Mouse (Mus musculus): ENCODE results near the gene Gng4. TPM values are rescaled to one million over a fixed set of nuclear protein-coding genes. Genes with fewer than 3 reads are reported as not detected.

Gene Gng4
- polyA plus RNA-seq, 1 experiment from 2014 or later = 0.02 TPM

- no peak for ATAC-seq (ENCODE audit: insufficient read depth)
- Histone ChIP-seq H3K4me1 (replicated peaks) (no peaks in the 10 kb centered on the region), H3K9me3 (replicated peaks) (no peaks in the 10 kb centered on the region), H3K27me3 (no peaks in the 10 kb centered on the region), H3K27ac (replicated peaks) (no peak overlapping the region), H3K4me2 (no peak overlapping the region), H3K9ac (no peak overlapping the region), H3K4me3 (replicated peaks) (no peak overlapping the region), H3K36me3 (replicated peaks) (no peaks in the 10 kb centered on the region)
- 52% methylated on average over 7 of the region's 7 CpGs for WGBS (ENCODE audit: insufficient replicate concordance)
Observed at GRCm38 (mm10) chr13:13820234-13821123, 36.6 kb downstream of the Gng4 start.

- H3K27ac ChIP-seq (replicated peaks) = no peak overlapping the region
- WGBS (ENCODE audit: insufficient replicate concordance) = 62% methylated on average over 7 of the region's 7 CpGs
- no peaks in the 10 kb centered on the region for H3K9me3 ChIP-seq (replicated peaks)
- no peaks in the 10 kb centered on the region for H3K27me3 ChIP-seq
- H3K4me3 ChIP-seq (replicated peaks) = no peak overlapping the region
- H3K36me3 ChIP-seq (replicated peaks) = no peaks in the 10 kb centered on the region
- H3K4me1 ChIP-seq (replicated peaks) = no peaks in the 10 kb centered on the region
- H3K4me2 ChIP-seq = no peak overlapping the region
- no peak overlapping the region for H3K9ac ChIP-seq
- no peak for ATAC-seq (ENCODE audit: insufficient read depth)
Observed at GRCm38 (mm10) chr13:13824946-13825345, 41.1 kb downstream of the Gng4 start.

GRCm38 (mm10) chr13:13826533-13826932 lies 42.7 kb downstream of the Gng4 start:
- no peaks in the 10 kb centered on the region for H3K9me3 ChIP-seq (replicated peaks)
- H3K27me3 ChIP-seq = no peaks in the 10 kb centered on the region
- no peak overlapping the region for H3K9ac ChIP-seq
- no peak overlapping the region for H3K4me3 ChIP-seq (replicated peaks)
- no peaks in the 10 kb centered on the region for H3K36me3 ChIP-seq (replicated peaks)
- H3K4me2 ChIP-seq = no peak overlapping the region
- WGBS (ENCODE audit: insufficient replicate concordance) = 66% methylated on average over 6 of the region's 6 CpGs
- no peak for ATAC-seq (ENCODE audit: insufficient read depth)
- no peak overlapping the region for H3K27ac ChIP-seq (replicated peaks)
- no peaks in the 10 kb centered on the region for H3K4me1 ChIP-seq (replicated peaks)

- no peak overlapping the region for H3K9ac ChIP-seq
- H3K9me3 ChIP-seq (replicated peaks) = no peaks in the 10 kb centered on the region
- H3K4me3 ChIP-seq (replicated peaks) = no peak overlapping the region
- H3K27ac ChIP-seq (replicated peaks) = no peak overlapping the region
- H3K27me3 ChIP-seq = no peaks in the 10 kb centered on the region
- H3K36me3 ChIP-seq (replicated peaks) = no peaks in the 10 kb centered on the region
- ATAC-seq (ENCODE audit: insufficient read depth) = no peak
- H3K4me1 ChIP-seq (replicated peaks) = no peaks in the 10 kb centered on the region
- WGBS (ENCODE audit: insufficient replicate concordance) = 10% methylated on average over 1 of the region's 1 CpGs
- H3K4me2 ChIP-seq = no peak overlapping the region
Observed at GRCm38 (mm10) chr13:13828125-13828524, 44.3 kb downstream of the Gng4 start.

GRCm38 (mm10) chr13:13830469-13831074 lies 46.7 kb downstream of the Gng4 start:
- H3K27me3 ChIP-seq = no peaks in the 10 kb centered on the region
- H3K9ac ChIP-seq = no peak overlapping the region
- no peak for ATAC-seq (ENCODE audit: insufficient read depth)
- no peaks in the 10 kb centered on the region for H3K9me3 ChIP-seq (replicated peaks)
- no peaks in the 10 kb centered on the region for H3K4me1 ChIP-seq (replicated peaks)
- H3K27ac ChIP-seq (replicated peaks) = no peak overlapping the region
- H3K4me2 ChIP-seq = no peak overlapping the region
- H3K36me3 ChIP-seq (replicated peaks) = no peaks in the 10 kb centered on the region
- no peak overlapping the region for H3K4me3 ChIP-seq (replicated peaks)
- WGBS (ENCODE audit: insufficient replicate concordance) = 27% methylated on average over 4 of the region's 4 CpGs

GRCm38 (mm10) chr13:13835180-13835579 lies 51.3 kb downstream of the Gng4 start:
- Histone ChIP-seq H3K9ac (no peak overlapping the region), H3K27me3 (no peaks in the 10 kb centered on the region), H3K27ac (replicated peaks) (no peak overlapping the region), H3K4me2 (no peak overlapping the region), H3K4me3 (replicated peaks) (no peak overlapping the region), H3K4me1 (replicated peaks) (no peaks in the 10 kb centered on the region), H3K9me3 (replicated peaks) (no peaks in the 10 kb centered on the region), H3K36me3 (replicated peaks) (no peaks in the 10 kb centered on the region)
- no peak for ATAC-seq (ENCODE audit: insufficient read depth)
- WGBS (ENCODE audit: insufficient replicate concordance) = 34% methylated on average over 2 of the region's 2 CpGs

GRCm38 (mm10) chr13:13845021-13845420 lies 61.2 kb downstream of the Gng4 start:
- WGBS (ENCODE audit: insufficient replicate concordance) = 43% methylated on average over 4 of the region's 4 CpGs
- no peaks in the 10 kb centered on the region for H3K9me3 ChIP-seq (replicated peaks)
- ATAC-seq (ENCODE audit: insufficient read depth) = no peak
- H3K27ac ChIP-seq (replicated peaks) = no peak overlapping the region
- no peaks in the 10 kb centered on the region for H3K27me3 ChIP-seq
- no peaks in the 10 kb centered on the region for H3K36me3 ChIP-seq (replicated peaks)
- no peak overlapping the region for H3K9ac ChIP-seq
- no peak overlapping the region for H3K4me2 ChIP-seq
- no peaks in the 10 kb centered on the region for H3K4me1 ChIP-seq (replicated peaks)
- H3K4me3 ChIP-seq (replicated peaks) = no peak overlapping the region

- Histone ChIP-seq H3K27me3 (no peaks in the 10 kb centered on the region), H3K9ac (no peak overlapping the region), H3K9me3 (replicated peaks) (no peaks in the 10 kb centered on the region), H3K27ac (replicated peaks) (no peak overlapping the region), H3K36me3 (replicated peaks) (no peaks in the 10 kb centered on the region), H3K4me2 (no peak overlapping the region), H3K4me1 (replicated peaks) (no peaks in the 10 kb centered on the region), H3K4me3 (replicated peaks) (no peak overlapping the region)
- 43% methylated on average over 3 of the region's 3 CpGs for WGBS (ENCODE audit: insufficient replicate concordance)
- ATAC-seq (ENCODE audit: insufficient read depth) = no peak
Observed at GRCm38 (mm10) chr13:13847075-13847599, 63.3 kb downstream of the Gng4 start.

GRCm38 (mm10) chr13:13857190-13857589 lies 73.3 kb downstream of the Gng4 start:
- Histone ChIP-seq H3K4me3 (replicated peaks) (no peak overlapping the region), H3K9ac (no peak overlapping the region), H3K27ac (replicated peaks) (no peak overlapping the region), H3K4me1 (replicated peaks) (no peaks in the 10 kb centered on the region), H3K4me2 (no peak overlapping the region), H3K36me3 (replicated peaks) (no peaks in the 10 kb centered on the region), H3K27me3 (no peaks in the 10 kb centered on the region), H3K9me3 (replicated peaks) (no peaks in the 10 kb centered on the region)
- WGBS (ENCODE audit: insufficient replicate concordance) = 63% methylated on average over 4 of the region's 4 CpGs
- ATAC-seq (ENCODE audit: insufficient read depth) = no peak

- Histone ChIP-seq H3K9ac (no peak overlapping the region), H3K4me3 (replicated peaks) (no peak overlapping the region)
- 55% methylated on average over 11 of the region's 11 CpGs for WGBS (ENCODE audit: insufficient replicate concordance)
Observed at GRCm38 (mm10) chr13:13862346-13862745, 78.5 kb downstream of the Gng4 start.

GRCm38 (mm10) chr13:13862941-13863340 lies 79.1 kb downstream of the Gng4 start:
- no peak overlapping the region for H3K9ac ChIP-seq
- H3K4me3 ChIP-seq (replicated peaks) = no peak overlapping the region
- WGBS (ENCODE audit: insufficient replicate concordance) = 47% methylated on average over 6 of the region's 6 CpGs
- no peaks in the 10 kb centered on the region for H3K27me3 ChIP-seq
- no peaks in the 10 kb centered on the region for H3K9me3 ChIP-seq (replicated peaks)
- ATAC-seq (ENCODE audit: insufficient read depth) = peak; percentile 52; the same call in 1 of the 2 replicates
- no peaks in the 10 kb centered on the region for H3K4me1 ChIP-seq (replicated peaks)
- H3K27ac ChIP-seq (replicated peaks) = no peak overlapping the region
- H3K36me3 ChIP-seq (replicated peaks) = no peaks in the 10 kb centered on the region
- H3K4me2 ChIP-seq = no peak overlapping the region

More at GRCm38 (mm10) chr13:13862346-13862745, 78.5 kb downstream of the Gng4 start:
- Histone ChIP-seq H3K36me3 (replicated peaks) (no peaks in the 10 kb centered on the region), H3K27me3 (no peaks in the 10 kb centered on the region), H3K9me3 (replicated peaks) (no peaks in the 10 kb centered on the region), H3K27ac (replicated peaks) (no peak overlapping the region), H3K4me2 (no peak overlapping the region), H3K4me1 (replicated peaks) (no peaks in the 10 kb centered on the region)
- ATAC-seq (ENCODE audit: insufficient read depth) = no peak
